Mouse (Mus musculus) embryonic facial prominence, embryonic 10.5 days (tissue): ENCODE data around the gene Rabepk. TPM values are rescaled to one million over a fixed set of nuclear protein-coding genes. Genes with fewer than 3 reads are reported as not detected.
"Not testable (repeated sequence)": the region's sequence is repeated elsewhere in the genome, so short reads cannot be mapped to it uniquely, and the experiment has no call there.

Experiments used
- DNase-seq: peaks from one replicate; pipeline ENCODE4 v3.0.0-alpha.2; 2017; ENCODE audit warnings: low spot score
- H3K27ac ChIP-seq: fragments of 300-500 bp; sonication (generic); replicated peaks from 2 replicates; pipeline ENCODE4 v1.5.1; 2016; ENCODE audit warnings: mild to moderate bottlenecking
- H3K27me3 ChIP-seq: fragments of 300-500 bp; sonication (generic); replicated peaks from 2 replicates; pipeline ENCODE4 v1.6.1; 2016; ENCODE audit warnings: low read depth, mild to moderate bottlenecking; ENCODE audit not compliant: poor library complexity, severe bottlenecking
- H3K36me3 ChIP-seq: fragments of 300-500 bp; sonication (generic); replicated peaks from 2 replicates; pipeline ENCODE4 v1.6.1; 2016; ENCODE audit warnings: mild to moderate bottlenecking, moderate library complexity
- H3K4me1 ChIP-seq: fragments of 300-500 bp; sonication (generic); 2 replicates; pipeline ENCODE4 v1.6.1; 2016
- H3K4me3 ChIP-seq: fragments of 300-500 bp; sonication (generic); 2 replicates; pipeline ENCODE4 v1.5.1; 2016; ENCODE audit warnings: mild to moderate bottlenecking, moderate library complexity
- H3K9me3 ChIP-seq: fragments of 300-500 bp; sonication (generic); 2 replicates; pipeline ENCODE4 v1.6.1; 2016; ENCODE audit warnings: mild to moderate bottlenecking
- WGBS: fragments of 180-500 bp; shearing (Covaris S2); methylation state at CpG from one replicate; pipeline ENCODE4 v1.1.7; 2016; 5-methylcytosine and 5-hydroxymethylcytosine counted together
- polyA plus RNA-seq: library from polyadenylated mRNA; unstranded; fragments of >200 nt; fragmentation: Nextera tagmentation; extraction: Ambion mirVana; gene quantifications from 2 replicates; pipeline ENCODE4 v1.2.1, GENCODE M21; 2016

The Rabepk gene
- polyA plus RNA-seq, 1 experiment from 2014 or later: 39.3 TPM

DNA sequence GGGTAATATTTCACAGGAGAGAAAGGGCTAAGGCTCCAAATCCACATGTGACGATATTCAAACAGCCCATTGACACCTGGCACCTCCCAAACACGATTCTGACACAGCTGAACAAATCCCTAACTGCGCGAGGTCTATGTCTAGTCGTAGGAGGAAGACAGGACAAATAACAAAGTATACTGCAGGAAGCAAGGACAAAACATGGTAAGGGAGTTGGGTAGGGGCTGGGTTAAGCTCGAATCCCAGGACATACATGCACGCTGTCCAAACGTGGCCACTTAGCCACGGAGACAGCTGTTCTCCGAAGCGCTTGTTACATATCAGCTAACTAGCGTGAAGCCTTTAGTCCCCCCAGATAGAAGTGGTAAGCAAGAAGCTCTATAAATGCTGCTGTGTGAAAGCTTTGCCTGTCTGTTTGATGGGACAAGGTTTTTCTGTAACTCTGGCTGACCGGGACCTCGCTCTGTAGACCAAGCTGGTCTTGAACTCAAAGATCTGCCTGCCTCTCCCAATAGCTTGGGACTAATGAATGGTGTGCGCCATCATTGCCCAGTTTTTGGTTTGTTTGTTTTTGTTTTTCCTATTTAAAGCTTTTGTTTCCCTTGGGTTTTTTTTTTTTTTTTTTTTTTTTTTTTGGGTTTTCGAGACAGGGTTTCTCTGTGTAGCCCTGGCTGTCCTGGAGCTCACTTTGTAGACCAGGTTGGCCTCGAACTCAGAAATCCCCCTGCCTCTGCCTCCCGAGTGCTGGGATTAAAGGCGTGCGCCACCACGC is 26.9 kb upstream of the Rabepk start:
- peak; percentile 27 for DNase-seq

DNA sequence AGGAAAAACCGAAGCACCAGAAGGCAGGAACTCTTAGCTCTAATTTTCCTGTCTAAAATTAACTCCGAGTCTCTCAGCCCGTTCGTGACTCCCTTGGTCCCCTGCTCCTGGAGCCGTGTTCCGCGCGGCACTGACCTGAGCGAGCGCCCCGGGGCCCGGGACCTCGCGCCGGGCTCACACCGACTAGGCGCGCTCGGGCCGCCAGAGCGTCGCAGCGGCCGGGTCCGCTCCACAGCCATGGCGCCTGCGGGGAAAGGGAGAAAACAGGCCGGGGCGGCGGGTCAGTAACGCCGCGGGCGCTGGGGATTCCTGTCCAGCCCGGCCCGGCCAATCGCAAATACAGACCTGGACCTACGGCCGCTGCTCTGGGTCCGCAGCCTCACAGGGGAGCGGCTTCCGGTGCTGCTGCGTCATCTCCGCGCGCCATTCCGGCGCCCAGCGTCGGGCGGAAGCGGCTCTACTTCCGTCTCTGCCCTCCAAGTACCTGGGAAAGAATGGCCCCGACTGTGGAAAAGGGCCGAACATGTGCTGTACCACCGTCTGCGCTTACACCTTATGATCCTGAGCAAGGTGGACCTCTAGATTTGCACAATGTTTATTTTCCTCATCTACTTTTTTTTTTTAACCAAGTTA is 26.2 kb upstream of the Rabepk start, which contains the start of gene Fbxw2:
Fbxw2 (minus strand) TSS at position 485 of the 633 bp plus-strand sequence.
- H3K4me3 ChIP-seq: peak within 1 kb of the TSS; percentile 85
- H3K9me3 ChIP-seq: peaks cover 8% of the 10 kb centered on the region; the same call in 1 of the 2 replicates
- H3K4me1 ChIP-seq: peaks cover 18% of the 10 kb centered on the region
- DNase-seq: peak; percentile 96
- peaks cover 20% of the 10 kb centered on the region for H3K36me3 ChIP-seq
- no peaks in the 10 kb centered on the region for H3K27me3 ChIP-seq
- under 1% methylated on average over 57 of the region's 57 CpGs for WGBS
- peak within 1 kb of the TSS; percentile 88 for H3K27ac ChIP-seq

More for the DNA sequence above, 26.9 kb upstream of the Rabepk start:
- Histone ChIP-seq H3K4me3 (peak overlapping the region; percentile 85), H3K36me3 (peaks cover 15% of the 10 kb centered on the region), H3K27me3 (no peaks in the 10 kb centered on the region), H3K9me3 (peaks cover 8% of the 10 kb centered on the region; the same call in 1 of the 2 replicates), H3K4me1 (peaks cover 18% of the 10 kb centered on the region), H3K27ac (peak overlapping the region; percentile 88)
- 37% methylated on average over 20 of the region's 21 CpGs for WGBS

GRCm38 (mm10) chr2:34818492-34818891 is 18.8 kb upstream of the Rabepk start:
- DNase-seq: no peak
- H3K9me3 ChIP-seq: no peaks in the 10 kb centered on the region
- H3K27me3 ChIP-seq: no peaks in the 10 kb centered on the region
- 91% methylated on average over 2 of the region's 2 CpGs for WGBS
- no peak overlapping the region for H3K27ac ChIP-seq
- no peak overlapping the region for H3K4me3 ChIP-seq
- H3K36me3 ChIP-seq: peaks cover 84% of the 10 kb centered on the region
- no peaks in the 10 kb centered on the region for H3K4me1 ChIP-seq

- H3K27me3 ChIP-seq, H3K4me1 ChIP-seq, H3K4me3 ChIP-seq, DNase-seq, H3K9me3 ChIP-seq, H3K27ac ChIP-seq: not testable (repeated sequence)
- WGBS: 93% methylated on average over 2 of the region's 2 CpGs
- peaks cover 93% of the 10 kb centered on the region for H3K36me3 ChIP-seq
Observed at GRCm38 (mm10) chr2:34815893-34816292, 16.2 kb upstream of the Rabepk start.

GRCm38 (mm10) chr2:34812706-34813105 is 13.0 kb upstream of the Rabepk start:
- Histone ChIP-seq H3K27ac (no peak overlapping the region), H3K9me3 (no peaks in the 10 kb centered on the region), H3K4me1 (no peaks in the 10 kb centered on the region), H3K4me3 (no peak overlapping the region), H3K36me3 (peaks cover 95% of the 10 kb centered on the region), H3K27me3 (no peaks in the 10 kb centered on the region)
- 91% methylated on average over 7 of the region's 7 CpGs for WGBS
- DNase-seq: no peak

- WGBS: 94% methylated on average over 3 of the region's 3 CpGs
- H3K4me3 ChIP-seq: no peak overlapping the region
- H3K4me1 ChIP-seq: no peaks in the 10 kb centered on the region
- H3K27me3 ChIP-seq: no peaks in the 10 kb centered on the region
- H3K27ac ChIP-seq: no peak overlapping the region
- DNase-seq: no peak
- H3K36me3 ChIP-seq: peaks cover 96% of the 10 kb centered on the region
- no peaks in the 10 kb centered on the region for H3K9me3 ChIP-seq
Observed at GRCm38 (mm10) chr2:34810775-34811174, 11.1 kb upstream of the Rabepk start.

DNA sequence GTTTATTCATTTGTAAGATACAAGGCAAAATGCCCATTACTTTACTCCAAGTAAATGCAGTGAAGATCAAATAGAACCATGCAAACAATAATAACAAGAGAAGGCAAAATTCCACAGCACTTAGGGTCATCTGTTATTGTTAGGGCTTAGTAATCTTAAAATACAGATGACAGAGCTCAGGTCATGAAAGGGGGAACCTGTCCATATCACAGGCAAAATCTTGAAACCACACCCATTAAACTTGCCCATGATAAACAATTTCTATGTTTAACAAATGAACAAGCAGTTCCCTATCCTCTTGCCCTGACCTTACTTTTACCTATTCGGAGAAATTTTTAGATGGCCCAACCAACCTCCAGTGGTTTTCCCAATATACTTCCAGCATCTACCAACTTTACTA is 9.9 kb upstream of the Rabepk start:
- no peak for DNase-seq
- H3K4me1 ChIP-seq: no peaks in the 10 kb centered on the region
- WGBS: 92% methylated on average over 1 of the region's 1 CpGs
- H3K27me3 ChIP-seq: no peaks in the 10 kb centered on the region
- H3K36me3 ChIP-seq: peaks cover 94% of the 10 kb centered on the region
- H3K9me3 ChIP-seq: no peaks in the 10 kb centered on the region
- H3K27ac ChIP-seq: no peak overlapping the region
- no peak overlapping the region for H3K4me3 ChIP-seq

- Histone ChIP-seq H3K9me3 (no peaks in the 10 kb centered on the region), H3K4me3 (no peak overlapping the region), H3K4me1 (peaks cover 14% of the 10 kb centered on the region), H3K36me3 (peaks cover 89% of the 10 kb centered on the region), H3K27ac (no peak overlapping the region), H3K27me3 (no peaks in the 10 kb centered on the region)
- 88% methylated on average over 2 of the region's 2 CpGs for WGBS
- no peak for DNase-seq
Observed at GRCm38 (mm10) chr2:34808057-34808456, 8.3 kb upstream of the Rabepk start.

DNA sequence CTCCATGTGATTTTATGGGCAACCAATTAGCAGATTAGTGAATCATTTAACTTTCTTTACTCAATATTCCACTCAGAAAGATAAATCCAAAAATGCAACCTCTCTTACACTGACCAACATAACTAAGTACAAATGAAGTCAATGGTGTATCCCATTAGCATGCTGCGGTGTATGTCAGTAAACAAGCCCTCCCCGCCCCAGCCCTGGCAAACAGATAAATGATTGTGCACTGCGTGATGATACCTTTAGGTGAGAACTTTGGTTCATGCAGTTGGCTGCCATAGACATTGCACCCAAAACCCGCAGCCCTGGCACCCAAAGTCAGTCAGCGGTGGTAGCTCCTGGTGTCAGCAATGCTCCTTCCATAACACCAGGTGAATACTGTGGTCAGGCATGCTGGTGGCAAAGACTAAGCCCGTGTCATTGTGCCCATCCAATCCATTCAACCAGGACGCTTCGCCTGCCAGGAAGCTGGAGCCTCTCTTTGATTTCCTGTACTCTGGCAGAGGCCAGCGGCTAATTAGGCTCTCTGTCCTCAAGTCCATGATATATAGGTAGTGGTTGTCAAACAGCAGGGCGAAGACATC is 5.7 kb upstream of the Rabepk start:
- no peak for DNase-seq
- Histone ChIP-seq H3K27ac (no peak overlapping the region), H3K4me1 (peaks cover 18% of the 10 kb centered on the region), H3K27me3 (no peaks in the 10 kb centered on the region), H3K4me3 (no peak overlapping the region), H3K36me3 (peaks cover 63% of the 10 kb centered on the region), H3K9me3 (no peaks in the 10 kb centered on the region)
- 94% methylated on average over 10 of the region's 10 CpGs for WGBS

GRCm38 (mm10) chr2:34804815-34805214 is 5.1 kb upstream of the Rabepk start:
- Histone ChIP-seq H3K27me3 (no peaks in the 10 kb centered on the region), H3K4me1 (peaks cover 24% of the 10 kb centered on the region), H3K27ac (no peak overlapping the region), H3K4me3 (no peak overlapping the region), H3K9me3 (no peaks in the 10 kb centered on the region), H3K36me3 (peaks cover 58% of the 10 kb centered on the region)
- 95% methylated on average over 1 of the region's 1 CpGs for WGBS
- DNase-seq: no peak

DNA sequence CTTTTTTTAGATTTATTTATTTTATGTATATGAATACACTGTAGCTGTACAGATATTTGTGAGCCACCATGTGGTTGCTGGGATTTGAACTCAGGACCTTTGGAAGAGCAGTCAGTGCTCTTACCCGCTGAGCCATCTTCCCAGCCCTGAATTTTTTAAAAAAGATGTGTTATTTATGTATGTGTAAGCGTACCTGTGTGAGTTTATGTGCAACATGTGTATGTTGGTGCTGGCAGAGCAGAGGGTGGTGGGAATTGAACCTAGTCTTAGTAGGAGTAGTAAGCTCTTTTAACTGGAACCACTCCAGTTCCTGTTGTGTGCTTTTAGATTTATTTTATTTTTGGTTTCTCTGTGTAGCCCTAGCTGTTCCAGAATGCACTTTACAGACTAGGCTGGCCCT is 4.5 kb upstream of the Rabepk start:
- WGBS: 96% methylated on average over 2 of the region's 2 CpGs
- no peak for DNase-seq
- peaks cover 51% of the 10 kb centered on the region for H3K36me3 ChIP-seq

GRCm38 (mm10) chr2:34803746-34804145 is 4.0 kb upstream of the Rabepk start:
- H3K4me3 ChIP-seq: peak overlapping the region; percentile 69
- H3K27me3 ChIP-seq: no peaks in the 10 kb centered on the region
- peaks cover 30% of the 10 kb centered on the region for H3K4me1 ChIP-seq
- H3K36me3 ChIP-seq: peaks cover 47% of the 10 kb centered on the region
- no peak for DNase-seq
- WGBS: 82% methylated on average over 3 of the region's 3 CpGs
- no peak overlapping the region for H3K27ac ChIP-seq
- no peaks in the 10 kb centered on the region for H3K9me3 ChIP-seq

More for the DNA sequence above, 4.5 kb upstream of the Rabepk start:
- no peaks in the 10 kb centered on the region for H3K27me3 ChIP-seq
- no peaks in the 10 kb centered on the region for H3K9me3 ChIP-seq
- peak overlapping the region; percentile 69; the same call in 1 of the 2 replicates for H3K4me3 ChIP-seq
- peaks cover 26% of the 10 kb centered on the region for H3K4me1 ChIP-seq
- H3K27ac ChIP-seq: no peak overlapping the region
